Mouse (Mus musculus) CH12.LX (cell line): ENCODE measurements around the gene Lypd6b. TPM values are rescaled to one million over a fixed set of nuclear protein-coding genes. Genes with fewer than 3 reads are reported as not detected.

Experiments used
- DNase-seq: peaks from one replicate; pipeline ENCODE4 v3.0.0-alpha.2; 2013; ENCODE audit errors: extremely low read depth
- H3K27ac ChIP-seq: 2 replicates; pipeline ENCODE4 v1.5.1; 2012; ENCODE audit warnings: low read depth, mild to moderate bottlenecking, control low read depth, moderate library complexity; ENCODE audit not compliant: insufficient read depth
- H3K27me3 ChIP-seq: replicated peaks from 2 replicates; pipeline ENCODE3; 2012; ENCODE audit warnings: inconsistent platforms
- H3K36me3 ChIP-seq, 2 experiments: replicated peaks in 1 of 2; 2 replicates each; pipeline versions ENCODE3 to v1.6.1; 2012; ENCODE audit warnings: inconsistent platforms in 1 of 2, low read length in 1 of 2, mild to moderate bottlenecking in 1 of 2, mixed read lengths in 1 of 2, moderate library complexity in 1 of 2; ENCODE audit not compliant: control insufficient read depth in 1 of 2, insufficient read depth in 1 of 2
- H3K4me1 ChIP-seq, 2 experiments: 2 replicates each; pipeline ENCODE4 v1.6.1; 2012; ENCODE audit warnings: inconsistent platforms in 1 of 2, moderate library complexity in 1 of 2; ENCODE audit not compliant: insufficient read depth in 2 of 2, control insufficient read depth in 1 of 2
- H3K4me2 ChIP-seq: 2 replicates; pipeline ENCODE4 v1.6.1; 2012; ENCODE audit warnings: low read depth, mild to moderate bottlenecking, control low read depth; ENCODE audit not compliant: poor library complexity, insufficient read depth, severe bottlenecking
- H3K4me3 ChIP-seq, 3 experiments: fragments of 150-350 bp in 1 of 3; sonication (generic) in 1 of 3; replicated peaks in 1 of 3; 2 replicates each; pipeline versions ENCODE3 to v1.5.1; 2011 to 2012; ENCODE audit warnings: low read depth in 2 of 3, low read length in 2 of 3, mild to moderate bottlenecking in 2 of 3, moderate library complexity in 2 of 3, control low read depth in 1 of 3, improper control_type of control experiment in 1 of 3, inconsistent platforms in 1 of 3, mixed read lengths in 1 of 3; ENCODE audit not compliant: poor library complexity in 1 of 3
- H3K79me2 ChIP-seq: replicated peaks from 2 replicates; pipeline ENCODE4 v1.6.1; 2012; ENCODE audit warnings: mild to moderate bottlenecking, moderate library complexity; ENCODE audit not compliant: control insufficient read depth, poor library complexity, insufficient read depth, severe bottlenecking; ENCODE audit errors: extremely low read depth
- H3K9ac ChIP-seq: 2 replicates; pipeline ENCODE4 v1.6.1; 2012; ENCODE audit warnings: low read depth, mild to moderate bottlenecking, control low read depth, moderate library complexity; ENCODE audit not compliant: insufficient read depth
- H3K9me3 ChIP-seq: replicated peaks from 2 replicates; pipeline ENCODE3; 2012; ENCODE audit warnings: low read length, inconsistent platforms, mixed read lengths
- BHLHE40 ChIP-seq: IDR thresholded peaks from 2 replicates; pipeline ENCODE4 v1.6.1; 2011; ENCODE audit warnings: mild to moderate bottlenecking, low read depth, low read length, improper control_type of control experiment
- CHD1 ChIP-seq: IDR thresholded peaks from 2 replicates; pipeline ENCODE4 v1.6.1; 2012; ENCODE audit warnings: low read depth, low read length, improper control_type of control experiment, inconsistent platforms
- CHD2 ChIP-seq: IDR thresholded peaks from 2 replicates; pipeline ENCODE4 v1.6.1; 2011; ENCODE audit warnings: low read length, improper control_type of control experiment
- CTCF ChIP-seq, 2 experiments: IDR thresholded peaks in 1 of 2; conservative IDR thresholded peaks in 1 of 2; 2 replicates each; pipeline ENCODE4 v1.5.1; 2011 to 2012; ENCODE audit warnings: low read depth in 2 of 2, low read length in 2 of 2, improper control_type of control experiment in 1 of 2, inconsistent platforms in 1 of 2, mild to moderate bottlenecking in 1 of 2, moderate library complexity in 1 of 2
- HCFC1 ChIP-seq: IDR thresholded peaks from 2 replicates; pipeline ENCODE4 v1.6.1; 2012; ENCODE audit warnings: low read depth, mild to moderate bottlenecking, inconsistent platforms, low read length, improper control_type of control experiment
- IRF4 ChIP-seq: IDR thresholded peaks from 2 replicates; pipeline ENCODE4 v1.6.1; 2014; ENCODE audit warnings: low read depth, mild to moderate bottlenecking, inconsistent platforms, low read length, improper control_type of control experiment
- JUN ChIP-seq: IDR thresholded peaks from 2 replicates; pipeline ENCODE4 v1.6.1; 2011; ENCODE audit warnings: low read depth, mild to moderate bottlenecking, low read length, improper control_type of control experiment, moderate library complexity; ENCODE audit not compliant: insufficient read depth
- KAT2A ChIP-seq: IDR thresholded peaks from 2 replicates; pipeline ENCODE4 v1.6.1; 2012; ENCODE audit warnings: low read length, improper control_type of control experiment, inconsistent platforms; ENCODE audit not compliant: insufficient replicate concordance
- MEF2A ChIP-seq: IDR thresholded peaks from 2 replicates; pipeline ENCODE4 v1.6.1; 2014; ENCODE audit warnings: low read depth, mild to moderate bottlenecking, inconsistent platforms, low read length, improper control_type of control experiment, borderline replicate concordance
- MYC ChIP-seq: IDR thresholded peaks from 2 replicates; pipeline ENCODE4 v1.6.1; 2011; ENCODE audit warnings: low read depth, mild to moderate bottlenecking, improper control_type of control experiment, low read length
- NRF1 ChIP-seq: IDR thresholded peaks from 2 replicates; pipeline ENCODE4 v1.6.1; 2014; ENCODE audit warnings: low read depth, mild to moderate bottlenecking, inconsistent platforms, low read length, improper control_type of control experiment, moderate library complexity
- PAX5 ChIP-seq: IDR thresholded peaks from 2 replicates; pipeline ENCODE4 v1.6.1; 2012; ENCODE audit warnings: low read length, inconsistent platforms, mixed read lengths
- RAD21 ChIP-seq: IDR thresholded peaks from 2 replicates; pipeline ENCODE4 v1.6.1; 2011; ENCODE audit warnings: low read depth, mild to moderate bottlenecking, low read length, improper control_type of control experiment, moderate library complexity
- SMC3 ChIP-seq: IDR thresholded peaks from 2 replicates; pipeline ENCODE4 v1.6.1; 2011; ENCODE audit warnings: low read depth, low read length, improper control_type of control experiment
- TBP ChIP-seq: conservative IDR thresholded peaks from 2 replicates; pipeline ENCODE4 v1.6.1; 2011; ENCODE audit warnings: low read depth, low read length, improper control_type of control experiment
- TCF12 ChIP-seq: IDR thresholded peaks from 2 replicates; pipeline ENCODE4 v1.6.1; 2014; ENCODE audit warnings: low read depth, mild to moderate bottlenecking, inconsistent platforms, low read length, improper control_type of control experiment
- USF1 ChIP-seq: IDR thresholded peaks from 2 replicates; pipeline ENCODE4 v1.6.1; 2014; ENCODE audit warnings: low read depth, mild to moderate bottlenecking, inconsistent platforms, low read length, improper control_type of control experiment
- USF2 ChIP-seq: conservative IDR thresholded peaks from 2 replicates; pipeline ENCODE4 v1.6.1; 2011; ENCODE audit warnings: low read depth, low read length, improper control_type of control experiment
- ZKSCAN1 ChIP-seq: IDR thresholded peaks from 2 replicates; pipeline ENCODE4 v1.6.1; 2012; ENCODE audit warnings: low read depth, inconsistent platforms, low read length, improper control_type of control experiment, borderline replicate concordance
- ZNF384 ChIP-seq: IDR thresholded peaks from 2 replicates; pipeline ENCODE4 v1.6.1; 2012; ENCODE audit warnings: low read depth, low read length, improper control_type of control experiment, inconsistent platforms
- dilution Hi-C: fragments of 300-500 bp; cut with MboI; formaldehyde crosslinking; loops from 2 replicates; pipeline ENCODE4 v1.14.3; 2020; ENCODE audit warnings: low sequenced_read_pairs; ENCODE audit not compliant: extremely low pct_unique_long_range_greater_than_20kb, extremely low pct_ligation_motif_present
- in situ Hi-C: fragments of 300-500 bp; cut with MboI; formaldehyde crosslinking; loops from 3 replicates; pipeline ENCODE4 v1.14.3; 2019; ENCODE audit warnings: low sequenced_read_pairs, low pct_ligation_motif_present, low pct_unique_long_range_greater_than_20kb, mixed read lengths
- polyA plus RNA-seq: library from polyadenylated mRNA; unstranded; fragments of >175 nt; gene quantifications from 2 replicates; pipeline ENCODE4 v1.2.1, GENCODE M21; 2012; ENCODE audit warnings: low read depth; ENCODE audit not compliant: insufficient read length
- total RNA-seq, 2 experiments: library from RNA; depleted of rRNA; stranded (reverse); fragments of 300-350 nt in 1 of 2; fragments of >200 nt in 1 of 2; gene quantifications; 2 replicates each; pipeline ENCODE4 v1.2.3; 2012 to 2014

Gene Lypd6b
- total and polyA plus RNA-seq, 3 experiments: 0.15 to 1.4 TPM; not detected in 1

GRCm38 (mm10) chr2:49952632-49953293, 165.3 kb downstream of the Lypd6b start:
- Histone ChIP-seq H3K9me3 (no peaks in the 10 kb centered on the region), H3K4me1 (no peaks in the 10 kb centered on the region; a peak in 1 of 4 replicates), H3K4me3 (no peak overlapping the region), H3K27ac (no peak overlapping the region), H3K27me3 (no peaks in the 10 kb centered on the region), H3K79me2 (no peaks in the 10 kb centered on the region), H3K9ac (no peak overlapping the region)
- dilution Hi-C loops (no loop called here), in situ Hi-C loops (no loop called here)
- no peak for DNase-seq
- no peak for TF ChIP-seq ZNF384
- TF ChIP-seq, all 38 proteins: peak for 0
- Histone ChIP-seq H3K36me3 (no peaks in the 10 kb centered on the region), H3K4me2 (no peak overlapping the region)

DNA sequence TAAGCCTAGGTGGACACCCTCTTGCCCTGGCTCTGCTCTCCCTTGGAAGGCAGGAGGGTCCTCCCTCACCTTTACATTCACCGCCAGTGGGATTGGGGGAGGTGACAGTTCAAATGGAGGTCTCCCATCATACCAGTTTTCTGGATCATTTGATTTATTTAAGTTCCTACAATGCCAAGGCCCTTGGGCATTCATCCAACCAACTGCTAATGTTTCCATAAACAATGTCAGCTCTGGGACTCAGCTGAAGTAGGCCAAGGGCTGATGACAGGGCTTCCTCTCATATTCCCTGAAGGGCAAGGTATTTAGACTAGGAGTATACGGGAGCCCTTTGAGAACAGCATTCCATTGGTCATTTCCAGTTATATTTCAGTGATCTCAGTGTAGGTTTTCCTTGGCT, 170.0 kb downstream of the Lypd6b start:
- Histone ChIP-seq H3K27me3 (no peaks in the 10 kb centered on the region), H3K9me3 (no peaks in the 10 kb centered on the region), H3K36me3 (no peaks in the 10 kb centered on the region), H3K4me2 (no peak overlapping the region), H3K27ac (no peak overlapping the region), H3K4me1 (no peaks in the 10 kb centered on the region), H3K79me2 (no peaks in the 10 kb centered on the region), H3K9ac (no peak overlapping the region), H3K4me3 (no peak overlapping the region)
- no peak for DNase-seq
- TF ChIP-seq RAD21 (no peak), TBP (no peak)
- dilution Hi-C loops: no loop called here
- in situ Hi-C loops: no loop called here

DNA sequence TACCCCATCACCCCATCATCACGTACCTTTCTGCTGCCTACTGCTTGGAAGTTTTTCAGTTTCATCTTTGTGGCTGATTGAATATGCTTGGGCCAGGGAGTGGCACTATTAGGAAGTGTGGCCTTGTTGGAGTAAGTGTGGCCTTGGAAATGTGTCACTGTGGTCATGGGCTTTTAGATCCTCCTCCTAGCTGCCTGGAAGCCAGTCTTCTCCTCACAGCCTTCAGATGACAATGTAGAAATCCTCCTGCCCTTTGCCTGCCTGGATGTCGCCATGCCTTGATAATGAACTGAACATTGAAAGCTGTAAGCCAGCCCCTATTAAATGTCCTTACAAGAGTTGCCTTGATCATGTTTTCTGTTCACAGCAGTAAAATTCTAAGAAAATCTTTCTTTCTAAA, 174.5 kb downstream of the Lypd6b start:
- H3K4me3 ChIP-seq: no peak overlapping the region

More for the DNA sequence above, 174.5 kb downstream of the Lypd6b start:
- no peak for DNase-seq
- H3K27me3 ChIP-seq: no peaks in the 10 kb centered on the region
- no peak for TF ChIP-seq CHD1
- no peak for TF ChIP-seq IRF4
- TF ChIP-seq USF1: no peak
- no peak for TF ChIP-seq KAT2A
- no peak for TF ChIP-seq NRF1
- TF ChIP-seq MYC: no peak
- TF ChIP-seq BHLHE40: no peak
- TF ChIP-seq TCF12: no peak
- TF ChIP-seq ZKSCAN1: no peak
- TF ChIP-seq PAX5: no peak
- no peak for TF ChIP-seq HCFC1
- TF ChIP-seq JUN: no peak
- no peak for TF ChIP-seq CTCF (conservative IDR thresholded peaks at IDR 0.05 in 1 of 2, IDR thresholded peaks at IDR 0.05 in 1 of 2; ENCODE audit: low read depth in 2 of 2, low read length in 2 of 2)
- no peak for TF ChIP-seq SMC3
- no peak for TF ChIP-seq MEF2A
- no peak for TF ChIP-seq CHD2
- TF ChIP-seq USF2: no peak
- H3K9me3 ChIP-seq: no peaks in the 10 kb centered on the region
- no peaks in the 10 kb centered on the region for H3K79me2 ChIP-seq
- dilution Hi-C loops (no loop called here), in situ Hi-C loops (no loop called here)
- H3K4me2 ChIP-seq: no peak overlapping the region
- H3K36me3 ChIP-seq: no peaks in the 10 kb centered on the region
- no peak overlapping the region for H3K27ac ChIP-seq
- no peak overlapping the region for H3K9ac ChIP-seq
- peaks cover 0 to 15% of the 10 kb centered on the region in 2 experiments; a peak in 2 of 4 replicates for H3K4me1 ChIP-seq
